8 mouse cellular contexts compared by ENCODE assay signal in the genomic region with DNA sequence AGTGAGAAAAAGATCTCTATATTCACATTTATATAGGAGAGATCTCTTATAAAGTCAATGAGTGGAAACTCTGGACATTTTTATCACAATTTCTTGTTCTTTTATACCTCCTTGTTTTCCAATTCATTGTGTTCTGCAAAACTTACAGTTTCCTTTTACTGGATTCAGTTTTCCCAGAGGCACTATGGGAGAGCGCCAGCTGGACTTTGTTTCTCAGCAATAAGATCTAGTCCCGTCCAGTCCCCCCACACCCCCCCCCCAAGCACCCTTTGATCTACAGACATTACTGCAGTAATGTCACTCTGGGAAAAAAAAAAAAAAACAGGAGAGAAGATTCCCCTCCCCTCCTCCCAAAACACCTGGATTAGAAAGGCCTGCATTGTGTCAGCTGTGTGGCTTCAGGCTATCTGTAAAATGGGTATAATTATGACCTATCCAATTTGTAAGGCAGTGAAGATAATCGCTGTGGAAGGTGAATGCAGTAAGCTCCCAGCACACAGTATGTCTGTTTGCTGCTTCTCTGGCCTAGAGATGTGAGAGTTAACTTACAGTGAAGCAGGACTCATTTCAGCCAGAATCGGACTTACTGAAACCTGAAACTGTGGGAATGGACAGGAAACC. TPM values are rescaled to one million over a fixed set of nuclear protein-coding genes. Genes with fewer than 3 reads are reported as not detected.
DNase-seq lines count a peak whose midpoint lies in the region; ATAC-seq and TF ChIP-seq lines count a peak whose summit lies in the region.

No protein-coding gene starts in this region.

- no peaks in the 10 kb centered on the region for H3K36me3 ChIP-seq in lung, embryonic 16.5 days (ENCODE audit: control insufficient read depth, insufficient read depth, low read length)
- no peaks in the 10 kb centered on the region for H3K36me3 ChIP-seq in forebrain, embryonic 15.5 days
- no peaks in the 10 kb centered on the region for H3K36me3 ChIP-seq in limb, embryonic 10.5 days

- WGBS in lung, embryonic 16.5 days: 43% methylated on average over 4 of the region's 4 CpGs
- WGBS in forebrain, embryonic 15.5 days: 37% methylated on average over 4 of the region's 4 CpGs
- 23% methylated on average over 4 of the region's 4 CpGs for WGBS in limb, embryonic 10.5 days
- WGBS in olfactory bulb, adult 2 months: 41% methylated on average over 4 of the region's 4 CpGs

- H3K9ac ChIP-seq in lung, embryonic 16.5 days (ENCODE audit: low read length): peak overlapping the region; percentile 90
- peak overlapping the region; percentile 92 for H3K9ac ChIP-seq in forebrain, embryonic 15.5 days (replicated peaks)

- H3K27ac ChIP-seq in lung, embryonic 16.5 days (ENCODE audit: low read length): peak overlapping the region; percentile 92
- peak overlapping the region; percentile 85 for H3K27ac ChIP-seq in forebrain, embryonic 15.5 days (replicated peaks)
- peak overlapping the region; percentile 91; the same call in 1 of the 2 replicates for H3K27ac ChIP-seq in limb, embryonic 10.5 days
- H3K27ac ChIP-seq in olfactory bulb, adult 2 months (ENCODE audit: insufficient read depth, low read depth, low read length): no peak overlapping the region

- peak overlapping the region; percentile 66 for H3K4me2 ChIP-seq in lung, embryonic 16.5 days (ENCODE audit: low read depth, low read length)
- peak overlapping the region; percentile 78 for H3K4me2 ChIP-seq in forebrain, embryonic 15.5 days (replicated peaks)

- no peaks in the 10 kb centered on the region for H3K9me3 ChIP-seq in lung, embryonic 16.5 days (ENCODE audit: control insufficient read depth, low read length)
- H3K9me3 ChIP-seq in forebrain, embryonic 15.5 days: no peaks in the 10 kb centered on the region
- H3K9me3 ChIP-seq in limb, embryonic 10.5 days (replicated peaks): no peaks in the 10 kb centered on the region

- no peak for TF ChIP-seq POLR2A in olfactory bulb, adult 2 months (IDR thresholded peaks at IDR 0.05; ENCODE audit: insufficient read depth, low read depth, low read length)

- ATAC-seq in lung, embryonic 16.5 days (ENCODE audit: low read depth): no peak
- no peak for ATAC-seq in forebrain, embryonic 15.5 days (replicated peaks)

- DNase-seq in lung, postnatal 25 days (ENCODE audit: low spot score): no peak
- DNase-seq in limb, embryonic 10.5 days (ENCODE audit: low spot score): no peak
- DNase-seq in spleen, postnatal 14 days (ENCODE audit: low spot score in 2 of 2): no peak
- DNase-seq in thymus, postnatal 0 days (ENCODE audit: low spot score): no peak
- no peak for DNase-seq in urinary bladder, postnatal 4 days (ENCODE audit: low spot score in 2 of 2)

- no peak for TF ChIP-seq CTCF in olfactory bulb, adult 2 months (IDR thresholded peaks at IDR 0.05; ENCODE audit: insufficient read depth, low read depth, low read length)

- peaks cover 25% of the 10 kb centered on the region for H3K4me1 ChIP-seq in lung, embryonic 16.5 days (replicated peaks; ENCODE audit: control insufficient read depth, insufficient read depth, low read length)
- peaks cover 24% of the 10 kb centered on the region for H3K4me1 ChIP-seq in forebrain, embryonic 15.5 days
- peaks cover 48% of the 10 kb centered on the region for H3K4me1 ChIP-seq in limb, embryonic 10.5 days
- H3K4me1 ChIP-seq in olfactory bulb, adult 2 months (ENCODE audit: control insufficient read depth, insufficient read depth, low read length): peaks cover 14% of the 10 kb centered on the region

- H3K27me3 ChIP-seq in lung, embryonic 16.5 days (ENCODE audit: control insufficient read depth, insufficient read depth, low read depth, low read length): no peaks in the 10 kb centered on the region
- no peaks in the 10 kb centered on the region for H3K27me3 ChIP-seq in forebrain, embryonic 15.5 days
- no peaks in the 10 kb centered on the region for H3K27me3 ChIP-seq in limb, embryonic 10.5 days (ENCODE audit: low read depth, poor library complexity, severe bottlenecking)

- peak overlapping the region; percentile 87 for H3K4me3 ChIP-seq in lung, embryonic 16.5 days (ENCODE audit: low read length)
- peak overlapping the region; percentile 72 for H3K4me3 ChIP-seq in forebrain, embryonic 15.5 days
- peak overlapping the region; percentile 91 for H3K4me3 ChIP-seq in limb, embryonic 10.5 days
- peak overlapping the region; percentile 96 for H3K4me3 ChIP-seq in olfactory bulb, adult 2 months (ENCODE audit: insufficient read depth, low read depth, low read length)

RNA-seq across cellular contexts. Expression of a gene that starts 0.7 kb away (rescaled TPM):
- 8.9 and 9.1 TPM in 2 replicates for polyA plus RNA-seq in lung, embryonic 16.5 days (2015; fragmentation: Nextera tagmentation; extraction: Ambion mirVana)
- 13.2 and 13.9 TPM in 2 replicates for polyA plus RNA-seq in forebrain, embryonic 15.5 days (2015; fragmentation: Nextera tagmentation; extraction: Ambion mirVana)
- 3.3 and 4.4 TPM in 2 replicates for polyA plus RNA-seq in limb, embryonic 10.5 days (2016; fragmentation: Nextera tagmentation; extraction: Ambion mirVana)
- polyA plus RNA-seq in olfactory bulb, adult 2 months (2012; ENCODE audit: insufficient read depth, insufficient read length, low replicate concordance, missing spikeins): not detected in 2 replicates
- 1.2 and 1.4 TPM in 2 replicates for polyA plus RNA-seq in thymus, postnatal 0 days (2015; fragmentation: Nextera tagmentation; extraction: Ambion mirVana)
